Mouse (Mus musculus): Measurements from ENCODE around the gene Slc6a21.

Slc6a21 gene

DNA sequence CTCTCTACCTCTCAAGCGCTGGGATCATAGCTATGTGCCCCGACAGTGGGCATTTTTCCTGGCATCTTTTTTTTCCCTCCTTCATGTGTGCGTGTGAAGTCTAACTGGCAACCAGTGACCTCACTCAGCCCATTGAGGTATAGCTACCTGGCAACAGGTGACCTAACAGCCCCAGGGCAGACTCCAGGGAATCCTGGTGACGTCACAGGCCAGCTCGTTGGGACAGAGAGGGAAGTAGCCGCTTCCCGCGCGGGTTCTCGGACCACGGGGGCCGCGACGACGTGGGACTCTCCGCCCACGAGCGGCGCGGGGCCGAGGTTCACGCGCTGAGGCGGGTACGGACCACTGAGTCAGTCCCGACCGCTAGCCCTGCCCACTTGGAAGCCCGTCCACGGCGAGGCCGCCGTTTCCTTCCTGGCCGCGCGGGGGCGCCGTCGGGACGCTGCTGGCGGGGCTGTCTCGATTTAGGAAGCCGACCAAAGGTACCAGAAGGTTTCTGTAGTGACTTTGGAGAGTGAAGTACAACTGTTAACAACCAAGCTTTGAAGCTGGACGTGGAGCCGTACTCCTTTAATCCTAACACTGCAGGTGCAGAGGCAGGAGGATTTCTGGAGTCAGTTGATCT, at the start of gene Slc6a21:
Gene Slc6a21 (plus strand): TSS at position 378 of the 625 bp plus-strand sequence.
- DNase-seq (ENCODE audit: low spot score in 2 of 2), result peak; percentile 54 to 64

GRCm38 (mm10) chr7:45228548-45228947, 48.8 kb upstream of the Slc6a21 start:
- no peak for DNase-seq (ENCODE audit: low spot score in 2 of 2)

DNA sequence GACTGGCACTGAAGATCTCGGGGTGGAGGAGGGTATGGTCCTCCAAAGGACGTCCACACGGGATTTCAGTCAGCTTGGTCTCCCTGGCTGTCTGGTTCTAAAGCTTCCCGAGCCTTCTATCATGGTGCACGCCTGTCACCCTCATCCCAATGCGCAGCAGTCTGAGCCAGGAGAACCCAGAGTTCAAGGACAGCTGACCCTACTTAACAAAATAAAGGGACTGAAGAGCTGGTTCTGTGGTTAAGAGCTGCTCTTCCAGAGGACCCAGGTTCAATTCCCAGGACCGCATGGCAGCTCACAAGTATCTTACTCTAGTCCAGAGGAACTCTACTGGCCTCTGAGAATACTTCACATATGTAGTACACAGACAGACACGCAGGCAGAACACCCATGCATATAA, 48.3 kb upstream of the Slc6a21 start:
- no peak for DNase-seq (ENCODE audit: low spot score in 2 of 2)

DNA sequence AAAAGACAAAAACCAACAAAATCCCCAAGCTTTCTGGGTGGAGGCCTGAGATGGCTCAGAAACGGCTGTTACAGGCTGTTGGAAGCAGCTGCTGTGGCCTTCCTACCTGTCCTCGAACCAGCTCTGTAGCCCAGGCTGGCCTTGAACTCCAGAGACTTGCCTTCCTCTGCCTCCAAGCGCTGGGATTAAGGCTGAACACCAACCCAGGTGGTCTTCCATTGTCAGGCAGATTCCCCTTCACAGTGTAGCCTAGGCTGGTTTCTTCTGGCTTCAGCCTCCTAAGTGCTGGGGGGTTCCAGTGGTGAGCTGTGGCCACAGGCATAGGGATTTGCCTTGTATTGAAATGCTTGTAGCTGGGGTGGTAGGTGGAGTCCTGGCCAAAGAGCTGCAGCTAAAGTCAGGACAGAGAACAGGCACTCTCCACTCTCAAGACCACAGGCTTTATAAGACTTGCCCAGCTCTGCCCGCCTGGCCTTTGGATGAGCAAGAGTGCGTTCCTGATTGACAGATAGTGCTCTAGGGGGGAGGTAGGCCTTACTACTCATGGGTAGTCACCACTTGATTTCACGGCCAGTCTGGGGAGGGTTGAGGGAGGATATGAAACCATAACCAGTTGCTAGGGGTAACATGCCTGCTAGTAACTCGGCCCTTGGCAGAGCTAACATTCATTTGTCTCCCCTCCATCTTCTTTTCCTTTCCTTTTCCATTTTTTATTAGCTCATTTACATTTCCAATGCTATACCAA, 47.7 kb upstream of the Slc6a21 start:
- no peak for DNase-seq (ENCODE audit: low spot score in 2 of 2)

- DNase-seq (ENCODE audit: low spot score in 2 of 2), result no peak
Measured at GRCm38 (mm10) chr7:45231192-45231591, 46.1 kb upstream of the Slc6a21 start.

DNA sequence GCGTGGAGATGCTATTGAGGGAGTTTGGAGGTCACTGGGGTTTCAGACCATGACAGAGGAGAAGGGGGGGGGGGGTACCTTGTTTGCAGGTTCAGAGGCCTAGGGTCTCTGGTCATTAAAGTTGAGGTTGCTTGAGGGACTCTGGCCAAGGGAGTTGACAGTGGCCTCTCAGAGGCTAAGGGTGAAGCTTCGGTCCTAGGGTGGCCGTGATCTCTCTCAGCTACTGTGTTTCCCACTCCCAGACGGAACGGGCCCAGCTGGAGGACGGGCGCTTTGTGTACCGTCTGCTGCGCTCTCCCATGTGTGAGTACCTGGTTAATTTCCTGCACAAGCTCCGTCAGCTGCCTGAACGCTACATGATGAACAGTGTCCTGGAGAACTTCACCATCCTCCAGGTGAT, 45.4 kb upstream of the Slc6a21 start:
- DNase-seq (ENCODE audit: low spot score in 2 of 2), result no peak

DNA sequence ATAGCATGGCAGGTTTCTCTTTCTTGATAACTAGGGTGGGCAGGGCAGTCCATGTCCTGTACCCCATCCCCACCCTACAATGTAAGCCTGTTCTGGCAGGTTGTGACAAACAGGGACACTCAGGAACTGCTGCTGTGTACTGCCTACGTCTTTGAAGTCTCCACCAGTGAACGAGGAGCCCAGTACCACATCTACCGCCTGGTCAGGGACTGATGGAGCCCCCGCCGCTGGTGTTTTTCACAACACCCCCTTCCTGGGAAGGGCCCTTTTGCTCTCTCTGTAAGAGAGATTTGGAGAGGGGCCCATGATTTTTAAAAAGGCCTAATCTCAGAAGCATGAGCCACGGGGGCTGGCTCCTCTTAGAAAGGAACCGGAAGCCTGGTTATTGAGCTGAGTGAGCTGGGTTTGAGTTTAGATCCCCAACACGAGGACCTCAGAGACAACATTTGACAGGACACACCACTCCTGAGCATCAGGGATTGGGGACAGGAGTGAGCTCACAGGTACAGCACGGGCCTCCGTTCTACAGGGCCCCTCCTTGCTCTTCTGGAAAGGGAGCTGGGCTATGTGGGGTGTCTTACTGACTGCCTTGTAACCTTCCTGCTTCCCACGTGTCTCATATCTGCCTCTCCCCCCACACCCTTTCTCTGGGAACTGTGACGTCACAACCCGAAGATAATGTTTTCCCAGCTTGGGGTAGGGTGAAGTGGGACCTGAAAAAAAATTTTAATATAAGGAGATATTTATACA, 44.4 kb upstream of the Slc6a21 start:
- no peak for DNase-seq (ENCODE audit: low spot score in 2 of 2)

DNA sequence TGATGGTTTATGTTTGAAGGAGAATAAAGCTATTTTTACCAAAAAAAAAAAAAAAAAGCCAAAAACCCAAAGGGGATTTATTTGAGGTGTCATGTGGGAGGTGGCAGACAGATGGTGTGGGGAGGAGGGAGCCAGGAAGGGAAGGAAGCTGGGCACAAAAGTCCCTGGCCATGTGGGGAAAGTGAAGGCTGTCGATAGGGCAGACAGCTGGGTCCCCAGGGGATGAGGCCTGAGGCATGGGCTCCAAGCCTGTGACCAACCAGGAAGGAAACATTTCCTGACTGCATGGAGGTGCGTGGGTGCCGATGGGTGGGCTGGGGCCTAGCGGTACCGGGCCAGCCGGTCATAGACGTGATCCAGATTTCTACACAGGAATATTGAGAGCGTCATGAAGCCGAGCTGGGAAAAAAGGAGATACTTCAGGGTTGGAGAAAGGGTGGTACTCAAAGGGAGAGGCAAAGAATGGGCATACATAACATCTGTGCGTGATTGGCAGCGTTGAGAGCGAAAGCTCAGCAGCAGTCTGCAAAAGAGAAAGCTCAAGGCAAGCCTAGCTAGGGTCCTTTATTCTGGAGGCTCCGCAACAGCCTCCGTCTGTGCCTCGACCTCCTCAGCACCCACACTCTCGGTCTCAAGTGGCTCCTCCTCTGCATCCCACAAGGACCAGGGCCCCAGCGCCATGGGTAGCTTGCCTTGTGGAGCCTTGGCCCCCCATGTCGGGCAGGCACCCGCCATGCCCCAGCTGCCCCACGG, 43.6 kb upstream of the Slc6a21 start:
- no peak for DNase-seq (ENCODE audit: low spot score in 2 of 2)

GRCm38 (mm10) chr7:45234333-45234841, 42.9 kb upstream of the Slc6a21 start:
- DNase-seq (ENCODE audit: low spot score in 2 of 2), result no peak

DNA sequence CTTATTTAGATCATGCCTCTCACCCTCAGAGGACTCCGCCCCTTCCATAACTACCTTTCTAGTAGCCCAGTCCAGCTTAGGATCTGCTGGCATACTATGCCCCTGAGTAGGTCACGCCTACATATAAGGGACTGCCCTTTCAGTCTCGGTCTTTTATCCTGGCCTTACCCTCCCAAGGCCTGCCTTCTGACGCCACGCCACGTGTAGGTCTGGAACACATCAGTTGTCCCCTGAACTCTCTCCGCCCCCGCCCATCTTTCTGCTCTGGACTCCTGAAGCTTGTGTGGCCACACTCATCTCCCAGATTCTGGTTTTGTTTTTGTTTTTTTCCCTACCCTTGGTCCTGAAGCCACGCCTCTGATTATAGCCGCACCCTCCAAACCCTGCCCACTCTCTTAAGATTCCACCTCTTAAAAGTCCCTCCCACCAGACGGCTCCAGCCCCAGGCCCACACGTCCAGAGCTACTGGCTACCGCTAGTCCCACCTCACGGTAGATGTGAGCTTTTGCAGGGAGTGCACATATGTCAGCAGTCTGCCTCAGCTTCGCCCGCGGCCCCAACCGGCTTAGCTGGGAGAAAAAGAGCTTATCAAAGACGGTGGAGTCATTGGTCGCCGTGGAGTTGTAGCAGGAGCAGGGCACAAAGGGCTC, 42.3 kb upstream of the Slc6a21 start:
- peak; percentile 62 to 63 for DNase-seq (ENCODE audit: low spot score in 2 of 2)

- DNase-seq (ENCODE audit: low spot score in 2 of 2), result no peak
Measured at GRCm38 (mm10) chr7:45235656-45236180, 41.6 kb upstream of the Slc6a21 start.

GRCm38 (mm10) chr7:45237747-45238699, 39.3 kb upstream of the Slc6a21 start:
- no peak for DNase-seq (ENCODE audit: low spot score in 2 of 2)

DNA sequence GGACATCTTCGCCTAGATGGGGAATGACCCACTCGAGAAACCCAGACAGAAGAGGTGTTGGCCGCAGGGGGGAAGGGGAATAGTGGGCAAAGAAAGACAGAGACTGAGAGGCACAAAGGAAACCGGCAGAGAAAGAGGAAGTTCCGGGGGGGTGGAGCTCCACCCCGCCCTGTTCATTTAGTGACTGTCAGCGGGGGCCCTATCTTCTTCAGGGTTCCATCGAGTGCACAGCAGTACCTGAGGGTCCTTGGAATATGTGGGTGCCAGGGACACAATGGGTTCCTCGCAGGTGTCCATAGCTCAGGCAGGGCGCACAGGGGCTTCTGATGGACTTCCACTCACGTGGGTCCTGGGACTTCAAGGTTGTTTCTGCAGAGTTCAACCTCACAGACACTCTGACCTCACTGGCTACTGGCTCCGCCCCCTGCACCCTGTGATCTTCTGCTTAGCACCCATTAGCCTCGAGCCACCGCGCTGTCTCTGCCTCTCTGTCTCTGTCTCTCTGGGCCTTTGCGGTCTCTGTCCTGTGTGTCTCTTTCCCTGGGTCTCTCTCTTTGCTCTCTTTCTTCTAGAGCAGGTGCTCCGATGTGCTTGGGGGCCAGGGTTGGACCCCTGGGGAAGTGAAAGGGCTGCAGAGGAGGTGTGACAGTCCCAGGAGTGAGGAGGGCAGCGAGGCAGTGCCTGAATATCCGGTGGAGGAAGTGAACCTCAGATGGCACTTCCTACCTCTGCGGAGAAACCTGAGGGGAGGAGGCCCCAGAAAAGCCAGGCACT, 38.4 kb upstream of the Slc6a21 start, which contains the start of gene Cd37:
Gene Cd37 (minus strand): TSS at position 393 of the 774 bp plus-strand sequence.
- no peak for DNase-seq (ENCODE audit: low spot score in 2 of 2)

GRCm38 (mm10) chr7:45240109-45240508, 37.2 kb upstream of the Slc6a21 start:
- DNase-seq (ENCODE audit: low spot score in 2 of 2), result no peak

- no peak for DNase-seq (ENCODE audit: low spot score in 2 of 2)
Measured at GRCm38 (mm10) chr7:45240633-45241388, 36.5 kb upstream of the Slc6a21 start, which contains the start of gene Slc6a16. Gene Slc6a16 (plus strand): TSS chr7:45241085.

GRCm38 (mm10) chr7:45241389-45241749, 35.9 kb upstream of the Slc6a21 start:
- DNase-seq (ENCODE audit: low spot score in 2 of 2), result no peak

GRCm38 (mm10) chr7:45247666-45248065, 29.6 kb upstream of the Slc6a21 start:
- DNase-seq (ENCODE audit: low spot score in 2 of 2), result no peak

DNA sequence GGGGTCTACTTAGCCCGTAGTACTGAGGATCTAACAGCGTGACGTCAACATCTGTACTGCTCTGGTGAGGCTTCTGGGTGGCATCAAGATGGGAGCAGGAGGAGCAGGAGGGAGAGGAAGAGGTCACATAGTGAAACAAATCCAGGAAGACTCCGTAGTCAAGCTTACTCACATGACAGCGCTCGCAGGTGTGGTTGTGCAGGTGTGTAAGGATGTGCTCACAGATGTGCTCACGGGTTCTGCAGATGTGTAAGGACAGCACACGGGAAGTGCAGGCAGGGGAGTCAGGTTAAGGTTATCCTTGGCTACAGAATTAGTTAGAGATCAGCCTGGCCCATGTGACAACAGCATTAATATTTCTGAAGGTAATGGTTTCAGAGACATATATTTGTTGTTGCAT, 23.5 kb upstream of the Slc6a21 start:
- no peak for DNase-seq (ENCODE audit: low spot score in 2 of 2)

All from heart, adult 9 months (tissue).